Mouse (Mus musculus) retina, postnatal 1 day (tissue): ENCODE results near the gene Bace2.

Experiments
- DNase-seq: peaks from one replicate; pipeline ENCODE4 v3.0.0-alpha.2; 2012

Gene Bace2

DNA sequence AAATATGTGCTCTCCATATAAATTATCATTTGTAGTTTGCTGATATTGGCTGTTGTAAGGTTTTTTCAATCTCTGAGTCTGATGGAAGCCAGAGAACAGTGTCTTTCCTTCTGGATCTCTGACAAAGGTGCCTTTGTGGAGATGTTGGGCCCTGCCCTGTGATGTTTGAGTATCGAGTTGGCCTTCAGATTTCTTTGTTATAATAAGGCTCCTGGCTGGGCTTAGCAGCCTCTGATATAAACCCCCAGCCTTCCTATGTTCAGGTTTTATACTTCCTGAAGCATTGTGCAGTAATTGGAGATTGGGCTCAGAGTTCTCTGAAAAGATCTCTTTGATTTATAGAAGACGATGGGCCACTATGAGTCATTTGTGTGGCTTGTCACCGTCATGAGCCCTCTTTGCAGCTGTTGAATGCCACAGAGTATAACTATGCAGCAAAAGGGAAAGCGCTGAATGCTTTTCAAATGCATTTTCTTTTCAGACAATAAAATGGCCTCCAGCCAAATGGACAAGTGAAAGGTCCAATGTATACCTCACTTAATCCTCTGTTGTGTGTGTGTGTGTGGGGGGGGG is 45.8 kb downstream of the Bace2 start:
- DNase-seq: peak; percentile 6

DNA sequence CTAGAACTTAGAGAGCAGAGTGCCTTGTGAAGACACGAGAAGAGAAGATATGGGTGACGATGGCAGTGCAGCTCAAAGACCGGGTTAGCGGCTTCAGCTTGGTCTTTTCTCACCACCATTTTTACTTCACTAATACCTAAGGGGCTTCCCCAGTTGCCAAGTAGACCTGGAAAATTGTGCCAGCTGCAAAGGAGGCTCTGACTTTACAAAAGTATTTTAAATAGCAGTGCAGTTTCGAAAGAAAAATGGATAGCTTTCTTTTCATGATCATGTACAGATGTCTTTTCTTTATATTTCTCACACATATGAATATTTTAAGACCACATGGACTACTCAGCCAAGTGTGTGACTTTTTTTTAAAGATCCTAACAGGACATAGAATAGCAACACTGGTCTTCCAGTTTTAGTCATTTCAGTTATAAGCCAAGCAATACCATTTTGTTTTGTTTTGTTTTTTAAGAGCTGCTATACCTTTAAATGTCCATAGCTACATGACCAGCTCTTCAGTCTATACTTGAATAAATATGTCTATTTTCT is 49.0 kb downstream of the Bace2 start:
- DNase-seq: no peak

DNA sequence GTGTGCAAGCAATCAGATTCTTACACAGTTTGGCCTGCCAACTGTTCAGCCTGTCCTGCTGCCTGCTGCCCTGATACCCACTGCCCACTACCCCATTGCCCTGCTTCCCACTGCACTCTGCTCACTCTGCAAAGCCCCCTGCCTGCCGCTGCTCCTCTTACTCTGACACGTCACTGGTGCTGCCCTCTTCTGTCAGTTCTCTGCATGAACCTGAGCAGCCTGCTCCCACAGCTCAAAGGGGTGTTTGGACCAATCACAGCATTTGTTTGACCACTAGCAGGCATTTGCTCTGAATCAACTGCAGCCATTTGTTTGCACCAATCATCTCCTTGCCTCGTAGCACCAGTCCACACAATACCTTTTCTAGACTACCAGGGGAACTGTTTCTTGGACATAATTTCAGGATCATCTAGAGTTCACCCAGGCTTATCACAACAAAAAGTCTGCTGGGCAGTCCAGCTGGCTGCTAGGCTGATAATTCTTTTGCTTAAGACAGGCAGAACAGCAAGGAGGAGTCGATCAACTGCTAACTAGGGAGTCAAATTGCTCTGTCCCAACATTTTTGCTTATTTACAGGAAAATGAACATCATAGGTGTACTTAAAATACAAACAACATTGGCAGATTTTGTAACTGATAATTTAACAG is 61.5 kb downstream of the Bace2 start:
- DNase-seq: peak; percentile 83

DNA sequence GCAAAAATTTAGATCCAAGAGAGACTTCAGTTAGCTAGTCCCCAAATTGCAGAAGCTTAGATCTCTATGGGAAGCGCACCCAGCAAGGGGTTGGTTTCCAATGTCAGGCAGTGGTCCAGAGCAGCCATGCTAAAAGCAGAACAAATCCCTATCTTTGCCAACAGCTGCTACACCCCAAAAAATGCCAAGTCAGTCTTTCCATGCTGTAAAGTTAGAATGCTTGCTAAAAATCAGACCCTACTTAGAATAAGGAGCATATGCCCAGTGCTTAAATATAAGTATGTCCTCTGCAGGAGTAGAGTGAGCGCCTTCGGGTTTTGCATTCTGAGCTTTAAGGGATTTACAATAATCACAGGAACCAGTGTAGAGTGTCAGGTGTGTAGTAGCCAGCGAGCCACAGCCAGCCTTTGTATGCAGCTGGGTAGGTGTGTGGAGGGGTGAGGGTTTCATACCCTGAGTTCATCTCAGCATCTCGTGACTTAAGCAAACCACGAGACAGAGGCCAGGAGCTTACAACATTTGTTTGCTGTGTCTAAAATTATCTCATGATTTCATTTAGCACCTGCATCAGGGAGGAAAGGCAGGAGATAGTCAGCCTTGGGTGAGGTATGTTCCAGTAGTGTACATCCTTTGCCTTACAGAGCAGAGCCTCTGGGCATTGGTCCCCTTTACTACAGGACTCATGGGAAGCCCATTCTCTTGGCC is 62.4 kb downstream of the Bace2 start:
- no peak for DNase-seq

DNA sequence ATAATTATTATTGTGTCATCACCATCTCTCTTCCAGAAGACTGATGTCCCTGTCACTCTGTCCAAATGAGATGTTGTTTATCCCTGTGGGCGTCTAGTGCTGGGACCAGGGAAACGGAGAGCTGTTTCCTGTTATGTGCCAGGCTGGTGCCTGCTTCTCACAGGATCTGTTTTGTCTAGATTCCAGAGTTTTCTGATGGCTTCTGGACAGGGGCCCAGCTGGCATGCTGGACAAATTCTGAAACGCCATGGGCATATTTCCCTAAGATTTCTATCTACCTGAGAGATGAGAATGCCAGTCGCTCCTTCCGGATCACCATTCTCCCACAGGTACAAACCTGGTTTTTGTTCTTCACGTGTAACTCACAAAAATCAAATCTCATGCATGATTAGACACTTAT is 65.1 kb downstream of the Bace2 start:
- DNase-seq: no peak

DNA sequence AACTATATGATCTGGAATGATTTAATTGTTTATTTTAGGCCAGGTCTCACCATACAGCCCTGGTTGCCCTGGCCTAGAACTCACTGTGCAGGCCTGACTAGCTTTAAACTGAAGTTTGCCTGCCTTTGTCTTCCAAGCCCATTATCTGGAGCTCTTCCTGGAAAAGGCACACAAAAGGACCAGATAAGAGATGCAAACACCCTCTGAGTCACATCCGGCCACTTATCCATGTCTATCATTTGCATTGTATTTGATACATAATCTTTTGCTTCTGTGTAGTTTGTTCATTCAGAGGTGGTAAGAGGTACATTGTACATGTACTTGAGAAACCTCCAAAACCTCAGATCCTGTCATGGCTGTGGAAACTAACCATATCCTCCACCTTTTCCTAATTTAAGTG is 67.1 kb downstream of the Bace2 start:
- DNase-seq: no peak

DNA sequence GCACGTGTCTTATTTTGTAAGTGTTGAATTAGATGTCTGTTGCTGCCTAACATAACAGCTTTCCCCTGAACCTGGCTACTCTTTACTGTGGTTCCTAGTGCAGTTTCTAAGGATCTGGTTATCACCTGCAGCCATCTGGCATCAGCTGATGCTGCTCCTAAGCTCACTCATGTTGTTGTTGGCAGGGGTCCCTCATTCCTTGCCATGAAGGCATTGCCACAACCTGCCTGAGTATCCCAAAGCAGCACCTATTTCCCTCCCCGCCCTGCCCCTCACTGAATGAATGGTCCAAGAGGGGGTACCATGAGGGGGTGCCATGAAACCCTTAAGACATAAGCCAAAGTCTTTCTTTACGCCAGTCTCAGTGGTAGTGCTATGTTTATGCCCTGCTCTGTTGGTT is 71.5 kb downstream of the Bace2 start:
- DNase-seq: no peak

DNA sequence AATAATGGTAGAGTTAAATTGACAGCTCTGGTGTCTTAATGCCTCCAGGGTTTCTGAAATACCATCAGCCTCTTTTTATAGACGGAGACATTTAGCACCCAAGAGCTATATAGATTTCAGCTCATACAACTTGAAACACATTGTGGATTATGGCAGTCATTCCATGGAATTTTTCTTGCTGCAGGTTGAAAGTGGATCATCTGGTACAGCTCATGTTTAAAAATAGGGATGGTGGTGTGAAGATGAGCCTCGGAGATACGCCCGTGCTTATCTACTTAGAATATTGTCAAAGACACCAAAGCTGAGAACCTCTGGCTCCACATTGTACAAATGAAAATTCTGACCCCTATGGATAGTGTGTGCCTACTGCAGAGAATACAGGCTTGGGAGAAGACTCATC is 73.5 kb downstream of the Bace2 start:
- DNase-seq: no peak

DNA sequence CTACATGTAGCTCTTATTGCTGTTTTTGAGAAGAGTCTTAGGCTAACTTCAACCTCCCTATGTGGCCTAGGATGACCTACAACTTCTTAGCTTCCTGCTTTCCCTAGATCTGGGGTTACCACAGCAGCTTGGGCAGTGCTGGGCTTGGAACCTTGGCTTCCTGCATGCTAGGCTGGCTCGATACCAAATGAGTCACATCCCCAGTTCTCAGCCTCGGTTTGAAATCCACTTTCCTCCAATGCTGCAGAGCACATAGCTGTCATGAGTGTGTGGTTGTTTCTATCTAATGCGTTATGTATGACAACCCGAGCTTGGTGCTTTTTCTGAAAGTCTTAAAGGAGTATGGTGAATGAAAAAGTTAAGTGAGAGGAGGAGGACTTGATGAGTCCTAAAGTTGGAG is 74.8 kb downstream of the Bace2 start:
- no peak for DNase-seq

DNA sequence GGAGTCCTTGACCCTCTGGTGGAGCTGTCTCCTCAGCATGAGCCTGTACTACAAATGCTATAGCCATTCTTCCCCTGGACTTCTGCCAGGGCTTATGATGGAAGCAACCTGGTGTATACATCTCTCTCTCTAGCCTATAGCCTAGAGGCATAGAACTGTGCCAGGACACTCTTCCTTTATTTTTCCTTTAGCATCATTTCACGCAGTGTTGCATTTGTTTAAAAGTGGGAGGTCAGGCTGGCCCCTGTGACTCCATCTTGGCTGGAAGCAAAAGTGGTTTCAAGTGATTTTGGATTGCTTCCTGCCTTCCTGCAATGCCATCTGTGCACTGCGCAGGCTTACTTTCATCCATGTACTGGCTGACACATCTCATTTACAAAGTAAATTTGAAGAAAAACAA is 77.7 kb downstream of the Bace2 start:
- DNase-seq: no peak

DNA sequence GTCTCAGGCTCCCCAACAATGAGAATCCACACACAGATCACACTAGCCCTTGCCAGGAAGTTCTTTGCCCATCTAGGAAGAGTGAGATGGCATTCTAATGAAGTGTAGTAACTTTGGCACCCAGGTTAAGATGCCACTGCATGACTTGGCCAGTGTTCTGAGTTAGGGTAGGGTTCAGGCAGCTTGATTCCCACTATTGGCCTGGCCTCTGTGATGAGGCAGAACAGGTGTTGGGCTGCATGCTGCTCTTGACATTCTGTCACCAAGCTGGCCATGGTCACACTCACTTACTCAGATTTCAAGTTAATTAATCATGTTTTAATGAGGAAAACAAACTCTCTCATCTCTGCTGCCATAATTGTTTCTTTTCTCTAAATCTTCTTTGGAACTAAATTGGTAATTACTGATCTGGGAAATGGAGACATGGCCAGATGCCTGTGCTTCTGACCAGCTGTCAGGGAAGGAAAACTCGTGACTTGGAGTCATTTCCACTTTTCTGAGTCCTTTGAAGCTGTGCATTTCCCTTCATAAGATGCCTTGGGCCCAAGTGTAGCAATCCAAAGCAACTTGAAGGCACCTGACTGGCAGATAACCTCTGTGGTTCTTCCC is 81.0 kb downstream of the Bace2 start:
- peak; percentile 14 for DNase-seq

DNA sequence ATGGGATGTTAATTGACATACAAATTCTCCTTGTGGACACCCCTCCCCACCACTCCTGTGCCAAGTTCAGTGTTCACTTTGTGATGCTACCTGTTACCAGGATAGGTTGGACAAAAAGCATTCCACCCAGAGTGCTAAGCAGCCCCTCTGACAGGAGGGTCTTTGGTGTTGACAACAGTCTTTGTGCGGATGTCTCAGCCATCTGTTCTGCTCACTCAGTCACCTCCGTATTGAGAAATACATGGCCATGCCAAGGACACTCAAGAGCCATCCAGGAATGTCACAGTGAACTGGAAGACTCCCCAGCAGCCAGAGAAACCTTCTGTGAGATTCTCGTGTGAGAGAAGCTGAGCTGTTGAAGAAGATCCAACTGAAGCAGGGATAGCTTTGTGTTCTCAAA is 81.6 kb downstream of the Bace2 start:
- no peak for DNase-seq

DNA sequence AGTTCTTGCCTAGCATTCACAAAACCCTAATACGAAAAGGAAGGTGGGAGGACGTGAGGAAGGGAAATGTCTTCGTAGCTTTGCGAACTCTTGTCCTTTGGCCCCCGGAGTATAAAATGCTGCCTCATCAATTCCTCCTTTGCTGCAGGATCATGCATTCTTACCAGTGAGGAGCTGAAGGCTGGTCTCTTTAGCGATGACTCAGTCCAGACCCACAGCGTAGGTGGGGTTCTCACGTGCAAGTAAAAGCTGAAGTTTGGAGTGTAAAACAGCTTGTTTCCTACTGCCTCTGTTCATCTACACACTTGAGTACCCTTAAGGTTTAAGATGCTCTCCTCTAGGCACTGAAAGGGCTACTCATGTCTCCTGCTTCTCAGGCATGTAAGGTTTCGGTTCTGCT is 85.4 kb downstream of the Bace2 start:
- DNase-seq: no peak

DNA sequence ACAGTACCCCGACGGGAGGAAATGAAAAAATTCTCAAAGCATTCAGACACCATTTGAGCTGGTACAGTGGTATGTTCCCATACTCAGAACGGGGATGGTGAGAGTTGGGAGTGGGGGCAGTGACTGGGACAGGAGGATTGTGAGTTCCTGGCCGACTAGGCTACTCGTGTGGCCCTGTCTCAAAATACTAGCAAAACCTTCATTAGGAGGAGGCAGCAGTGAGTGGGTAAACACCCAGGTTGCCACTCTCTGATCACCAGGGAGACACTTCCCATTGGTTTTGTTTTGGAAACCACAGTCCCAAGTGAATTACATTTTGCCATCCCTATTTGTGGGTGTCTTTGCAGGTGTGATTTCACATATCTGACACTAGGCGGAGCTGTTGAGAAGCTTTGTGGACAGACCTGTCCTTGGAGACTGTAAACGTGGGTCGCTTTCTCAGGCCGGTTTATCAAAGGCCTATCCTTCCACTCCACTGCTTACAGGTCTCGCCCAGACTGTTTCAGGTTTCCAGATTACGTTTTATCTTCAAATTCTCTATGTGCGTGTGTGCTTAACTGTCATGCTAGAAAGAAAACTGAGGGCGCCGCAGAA is 87.2 kb downstream of the Bace2 start:
- peak; percentile 82 for DNase-seq

DNA sequence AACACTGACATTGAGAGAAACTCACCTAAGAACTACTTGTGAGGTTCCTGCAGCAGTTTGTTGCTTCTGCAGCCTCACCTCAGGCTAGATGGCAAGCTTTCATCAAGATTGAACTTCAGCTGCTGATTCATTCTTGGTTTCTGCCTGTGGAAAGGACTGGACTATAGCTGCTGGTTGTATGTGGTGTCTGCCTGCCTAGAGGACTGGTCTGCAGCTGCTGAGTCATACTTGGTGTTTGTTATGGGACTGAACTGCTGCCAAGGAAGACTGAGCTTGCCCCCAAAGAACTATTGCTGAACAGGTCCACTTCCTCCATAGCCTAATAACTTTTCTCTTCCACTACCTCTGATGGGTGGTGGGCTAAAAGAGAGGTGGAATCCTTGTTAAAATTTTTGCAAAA is 90.8 kb downstream of the Bace2 start:
- DNase-seq: no peak

DNA sequence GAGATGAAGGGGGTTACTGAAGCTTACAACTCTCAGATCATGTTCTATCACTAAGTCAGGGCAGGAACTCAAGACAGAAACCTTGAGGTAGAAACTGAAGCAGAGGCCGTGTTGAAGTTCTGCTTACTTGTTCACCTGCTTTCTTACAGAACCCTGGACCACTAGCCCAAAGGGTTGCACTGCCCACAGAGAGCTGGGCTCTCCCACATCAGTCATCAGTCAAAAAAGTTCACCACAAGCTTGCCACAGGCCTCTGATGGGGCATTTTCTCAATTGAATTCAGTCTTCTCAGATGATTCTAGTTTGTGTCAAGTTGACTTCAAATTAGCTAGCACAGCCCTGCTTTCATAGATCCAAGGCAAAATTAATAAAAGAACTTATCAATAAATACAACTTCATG is 103.3 kb downstream of the Bace2 start:
- no peak for DNase-seq

DNA sequence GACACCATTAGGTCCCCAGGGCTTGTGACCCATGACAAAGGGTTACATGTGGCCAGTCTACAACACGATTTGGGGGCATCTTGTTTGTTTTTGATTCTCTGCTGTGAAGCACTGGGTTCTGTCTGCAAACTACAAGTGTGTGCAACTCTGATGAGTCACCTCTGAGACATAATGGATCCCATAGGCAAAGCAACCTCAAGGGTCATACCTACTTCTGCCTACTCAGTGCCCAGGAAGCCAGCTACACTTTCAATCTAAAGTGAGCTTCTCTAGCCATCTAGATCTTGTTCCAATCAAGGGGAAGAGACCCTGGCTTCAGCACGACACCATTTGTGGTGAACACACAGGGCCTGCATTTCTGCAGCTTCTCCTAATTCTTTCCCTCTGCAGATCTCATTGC is 104.7 kb downstream of the Bace2 start:
- DNase-seq: no peak

DNA sequence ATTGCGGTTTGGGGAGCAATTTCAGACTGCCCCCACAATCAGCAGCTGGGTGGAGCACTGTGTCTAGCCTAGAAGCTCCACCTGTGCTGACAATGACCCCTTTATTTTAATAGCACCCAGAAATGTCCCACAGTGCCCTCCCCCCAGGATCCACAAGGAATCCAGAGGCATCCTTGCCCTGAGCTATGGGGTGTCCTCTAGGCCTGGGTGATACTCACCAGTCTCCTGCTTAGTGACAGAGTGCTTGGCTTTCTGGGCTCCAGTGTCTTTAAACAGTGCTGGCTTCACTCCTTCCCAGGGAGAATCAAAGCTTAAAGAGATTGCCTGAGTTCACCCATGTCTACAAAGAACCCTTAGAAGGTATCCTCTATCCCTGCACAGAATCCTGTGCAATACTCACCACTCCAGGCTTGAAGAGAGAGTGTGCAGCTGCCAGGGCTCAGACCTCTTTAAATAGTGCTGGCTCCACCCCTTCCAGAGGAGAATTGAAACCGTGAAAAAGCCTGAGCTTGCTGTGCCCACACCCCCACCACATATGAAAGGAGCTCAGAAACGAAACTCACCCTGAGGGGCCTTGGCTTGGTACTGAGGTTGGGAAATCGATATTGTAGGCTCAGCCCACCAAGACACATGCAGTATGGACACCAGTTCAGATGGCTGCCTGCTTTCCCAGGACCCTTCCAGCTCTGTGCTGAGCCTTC is 106.1 kb downstream of the Bace2 start, which contains the start of gene Mx1:
Gene Mx1 (minus strand): TSS at position 427 of the 701 bp plus-strand sequence.
- DNase-seq: peak; percentile 33

DNA sequence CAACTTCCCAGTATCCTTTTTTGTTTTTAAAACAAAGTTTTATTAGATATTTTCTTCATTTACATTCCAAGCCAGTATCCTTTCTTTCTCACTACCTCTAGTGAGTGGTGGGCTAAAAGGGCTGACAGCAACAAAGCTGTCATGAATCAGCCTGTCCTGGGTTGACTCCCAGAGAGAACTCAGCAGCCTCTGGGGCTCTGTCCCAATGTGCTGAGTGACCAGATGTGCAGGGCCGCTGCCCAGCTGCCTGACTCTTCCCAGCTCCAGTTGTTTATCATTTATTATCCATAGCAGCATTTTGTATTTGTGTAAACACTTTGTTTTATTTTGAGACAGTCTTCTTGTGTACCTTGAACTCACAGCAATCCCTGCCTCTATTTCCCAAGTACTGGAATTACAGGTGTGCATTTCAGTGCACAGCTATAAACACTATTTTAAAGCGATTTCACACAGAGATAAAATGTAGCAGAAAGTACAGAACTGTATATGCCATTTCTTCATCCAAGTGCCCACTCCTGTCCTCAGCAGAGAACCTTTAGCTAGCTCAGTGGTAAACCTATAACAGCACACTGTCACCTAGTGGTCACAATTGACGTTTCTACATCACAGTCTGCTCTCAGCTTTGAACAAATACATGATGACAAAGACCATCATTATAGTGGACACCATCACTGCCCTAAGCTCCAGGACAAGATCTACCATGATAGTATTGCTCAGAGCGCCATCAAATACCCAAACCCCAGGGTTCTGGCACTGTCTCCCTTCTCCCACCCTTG is 109.8 kb downstream of the Bace2 start:
- peak; percentile 11 for DNase-seq

DNA sequence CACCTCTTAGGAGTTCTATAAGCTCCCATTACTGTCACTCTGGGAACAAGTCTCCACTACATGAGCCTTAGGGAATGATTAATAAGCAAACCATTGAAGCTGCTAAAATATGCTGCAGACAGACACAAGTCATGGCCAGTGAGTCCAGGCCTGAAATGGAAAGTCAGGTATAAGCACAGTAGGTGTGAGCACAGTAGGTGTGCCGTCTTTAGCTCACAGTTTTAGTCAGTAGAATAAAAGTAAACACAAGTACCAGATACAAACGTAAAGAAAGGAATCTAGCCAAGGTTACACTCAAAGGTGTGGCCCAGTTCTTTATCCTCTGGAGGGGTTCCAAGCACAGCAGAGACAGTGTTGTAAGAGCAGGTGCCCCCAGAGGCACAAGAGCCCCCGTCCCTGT is 110.9 kb downstream of the Bace2 start:
- DNase-seq: no peak

DNA sequence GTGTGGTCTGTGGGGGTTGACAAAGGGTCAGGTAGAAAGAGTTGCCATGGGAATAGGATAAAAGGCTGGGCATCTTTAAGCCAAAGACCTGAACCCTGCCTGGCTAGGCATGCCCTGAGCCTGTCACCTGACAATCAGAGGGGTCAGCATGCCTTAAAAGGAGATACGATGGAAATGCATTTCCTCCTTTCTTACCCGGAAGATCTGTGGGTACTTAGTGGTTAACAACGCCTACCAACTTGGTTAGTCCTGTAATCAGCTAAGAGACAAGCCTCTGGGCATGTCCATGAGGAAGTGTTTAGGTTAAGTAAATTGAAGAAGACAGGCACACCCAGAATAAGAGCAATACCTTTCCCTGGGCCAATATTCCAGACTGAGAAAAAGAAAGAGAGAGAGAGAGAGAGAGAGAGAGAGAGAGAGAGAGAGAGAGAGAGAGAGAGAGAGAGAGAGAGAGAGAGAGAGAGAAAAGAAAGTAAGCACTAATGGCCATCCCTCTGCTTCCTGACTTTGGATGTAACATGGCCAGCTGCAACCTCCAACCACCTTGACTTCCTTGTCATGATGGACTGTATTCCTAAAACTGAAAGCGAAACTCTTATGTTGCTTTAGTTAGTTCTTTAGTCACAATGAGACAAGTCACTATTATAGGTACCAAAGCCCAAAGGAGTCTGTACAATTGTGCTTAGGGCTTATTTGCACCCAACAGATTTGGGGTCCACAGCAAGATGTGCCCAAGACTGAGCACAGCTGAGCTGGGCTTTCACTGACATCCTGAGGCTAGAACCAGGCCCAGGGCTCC is 111.7 kb downstream of the Bace2 start:
- no peak for DNase-seq
